Mouse (Mus musculus) hindbrain, postnatal 0 days (tissue): Measurements from ENCODE around the gene Caprin1. TPM values are rescaled to one million over a fixed set of nuclear protein-coding genes. Genes with fewer than 3 reads are reported as not detected.

Experiments
- ATAC-seq: fragments of 200-750 bp; cut with Nextera tagmentation; 2 replicates; pipeline ENCODE4 v1.8.0; 2017; ENCODE audit warnings: mild to moderate bottlenecking, moderate TSS enrichment, moderate library complexity
- DNase-seq: peaks from one replicate; pipeline ENCODE4 v3.0.0-alpha.2; 2015; ENCODE audit warnings: low spot score
- H3K27ac ChIP-seq: fragments of 300-500 bp; sonication (generic); 2 replicates; pipeline ENCODE4 v1.5.1; 2014; ENCODE audit warnings: mild to moderate bottlenecking
- H3K27me3 ChIP-seq: fragments of 300-500 bp; sonication (generic); 2 replicates; pipeline ENCODE4 v1.6.1; 2014; ENCODE audit warnings: low read length, mixed read lengths; ENCODE audit not compliant: insufficient read depth
- H3K36me3 ChIP-seq: fragments of 300-500 bp; sonication (generic); 2 replicates; pipeline ENCODE4 v1.6.1; 2014; ENCODE audit warnings: low read length, mixed read lengths; ENCODE audit not compliant: insufficient read depth
- H3K4me1 ChIP-seq: fragments of 300-500 bp; sonication (generic); 2 replicates; pipeline ENCODE4 v1.6.1; 2014; ENCODE audit warnings: antibody characterized with exemption, low read length, mixed read lengths; ENCODE audit not compliant: insufficient read depth
- H3K4me2 ChIP-seq: fragments of 300-500 bp; sonication (generic); 2 replicates; pipeline ENCODE4 v1.6.1; 2014; ENCODE audit warnings: low read depth, mild to moderate bottlenecking, low read length, moderate library complexity, mixed read lengths
- H3K4me3 ChIP-seq: fragments of 300-500 bp; sonication (generic); 2 replicates; pipeline ENCODE4 v1.5.1; 2014; ENCODE audit warnings: low read length
- H3K9ac ChIP-seq: fragments of 300-500 bp; sonication (generic); replicated peaks from 2 replicates; pipeline ENCODE4 v1.6.1; 2014; ENCODE audit warnings: mild to moderate bottlenecking, low read length, moderate library complexity, mixed read lengths
- H3K9me3 ChIP-seq: fragments of 300-500 bp; sonication (generic); 2 replicates; pipeline ENCODE4 v1.6.1; 2016; ENCODE audit warnings: low read length, mixed read lengths
- CTCF ChIP-seq: IDR thresholded peaks from 2 replicates; pipeline ENCODE4 v1.5.1; 2016; ENCODE audit warnings: antibody characterized with exemption, control low read depth, low read depth
- WGBS: fragments of 180-500 bp; shearing (Covaris S2); extraction: QIAGEN DNeasy Blood & Tissue Kit; methylation state at CpG from one replicate; pipeline ENCODE4 v1.1.7; 2014; 5-methylcytosine and 5-hydroxymethylcytosine counted together
- polyA plus RNA-seq: library from polyadenylated mRNA; unstranded; fragments of >200 nt; fragmentation: Nextera tagmentation; extraction: Ambion mirVana; gene quantifications from 2 replicates; pipeline ENCODE4 v1.2.1, GENCODE M21; 2015
- total RNA-seq: library from RNA; depleted of rRNA; stranded (reverse); fragments of >200 nt; gene quantifications from 2 replicates; pipeline ENCODE4 v1.2.3, GENCODE M21; 2014

Caprin1 gene
- total and polyA plus RNA-seq, 2 experiments from 2014 or later, result 210 to 296 TPM

GRCm38 (mm10) chr2:103817145-103817895, 19.9 kb upstream of the Caprin1 start:
- Histone ChIP-seq H3K4me1 (no peaks in the 10 kb centered on the region), H3K36me3 (no peaks in the 10 kb centered on the region), H3K27ac (no peak overlapping the region), H3K9ac (no peak overlapping the region), H3K27me3 (no peaks in the 10 kb centered on the region), H3K4me2 (no peak overlapping the region), H3K9me3 (no peaks in the 10 kb centered on the region), H3K4me3 (no peak overlapping the region)
- TF ChIP-seq CTCF, result no peak
- DNase-seq, result peak; percentile 13
- ATAC-seq, result no peak
- WGBS, result 27% methylated on average over 6 of the region's 6 CpGs

GRCm38 (mm10) chr2:103815976-103816375, 18.5 kb upstream of the Caprin1 start:
- no peaks in the 10 kb centered on the region for H3K9me3 ChIP-seq
- no peak overlapping the region for H3K9ac ChIP-seq
- no peaks in the 10 kb centered on the region for H3K36me3 ChIP-seq
- no peaks in the 10 kb centered on the region for H3K27me3 ChIP-seq
- no peak for TF ChIP-seq CTCF
- H3K4me1 ChIP-seq, result no peaks in the 10 kb centered on the region
- no peak overlapping the region for H3K4me3 ChIP-seq
- H3K4me2 ChIP-seq, result no peak overlapping the region
- no peak for DNase-seq
- H3K27ac ChIP-seq, result no peak overlapping the region
- 96% methylated on average over 3 of the region's 3 CpGs for WGBS
- no peak for ATAC-seq

- DNase-seq, result no peak
- 57% methylated on average over 5 of the region's 5 CpGs for WGBS
- H3K9ac ChIP-seq, result no peak overlapping the region
Observed at GRCm38 (mm10) chr2:103811465-103812191, 14.2 kb upstream of the Caprin1 start.

GRCm38 (mm10) chr2:103810412-103810811, 13.0 kb upstream of the Caprin1 start:
- ATAC-seq, result no peak
- no peak overlapping the region for H3K4me3 ChIP-seq
- H3K27ac ChIP-seq, result no peak overlapping the region
- H3K36me3 ChIP-seq, result no peaks in the 10 kb centered on the region
- DNase-seq, result no peak
- H3K4me1 ChIP-seq, result no peaks in the 10 kb centered on the region
- WGBS, result 84% methylated on average over 6 of the region's 6 CpGs
- H3K4me2 ChIP-seq, result no peak overlapping the region
- no peaks in the 10 kb centered on the region for H3K9me3 ChIP-seq
- H3K27me3 ChIP-seq, result no peaks in the 10 kb centered on the region
- no peak for TF ChIP-seq CTCF
- no peak overlapping the region for H3K9ac ChIP-seq

More at GRCm38 (mm10) chr2:103811465-103812191, 14.2 kb upstream of the Caprin1 start:
- Histone ChIP-seq H3K9me3 (no peaks in the 10 kb centered on the region), H3K27ac (no peak overlapping the region), H3K4me2 (no peak overlapping the region), H3K4me1 (no peaks in the 10 kb centered on the region), H3K36me3 (no peaks in the 10 kb centered on the region), H3K4me3 (no peak overlapping the region), H3K27me3 (no peaks in the 10 kb centered on the region)
- no peak for ATAC-seq
- no peak for TF ChIP-seq CTCF

GRCm38 (mm10) chr2:103808466-103808865, 11.0 kb upstream of the Caprin1 start:
- no peaks in the 10 kb centered on the region for H3K4me1 ChIP-seq
- no peaks in the 10 kb centered on the region for H3K36me3 ChIP-seq
- no peaks in the 10 kb centered on the region for H3K9me3 ChIP-seq
- no peak overlapping the region for H3K4me3 ChIP-seq
- no peak for TF ChIP-seq CTCF
- no peak for DNase-seq
- H3K4me2 ChIP-seq, result no peak overlapping the region
- H3K9ac ChIP-seq, result no peak overlapping the region
- no peaks in the 10 kb centered on the region for H3K27me3 ChIP-seq
- no peak overlapping the region for H3K27ac ChIP-seq
- no peak for ATAC-seq

GRCm38 (mm10) chr2:103803770-103804530, 6.5 kb upstream of the Caprin1 start:
- Histone ChIP-seq H3K9me3 (no peaks in the 10 kb centered on the region), H3K27me3 (no peaks in the 10 kb centered on the region), H3K4me1 (no peaks in the 10 kb centered on the region), H3K9ac (no peak overlapping the region), H3K4me3 (no peak overlapping the region), H3K4me2 (no peak overlapping the region), H3K36me3 (no peaks in the 10 kb centered on the region), H3K27ac (no peak overlapping the region)
- ATAC-seq, result no peak
- no peak for DNase-seq
- TF ChIP-seq CTCF, result no peak
- WGBS, result 86% methylated on average over 5 of the region's 5 CpGs
